Mouse (Mus musculus): ENCODE measurements at regions not wholly inside any gene's neighbourhood (a gene's known extent, or its start where the extent isn't known, plus 50 kb on each side); places are given as distances from the start of the nearest gene placed in this dataset.

DNA sequence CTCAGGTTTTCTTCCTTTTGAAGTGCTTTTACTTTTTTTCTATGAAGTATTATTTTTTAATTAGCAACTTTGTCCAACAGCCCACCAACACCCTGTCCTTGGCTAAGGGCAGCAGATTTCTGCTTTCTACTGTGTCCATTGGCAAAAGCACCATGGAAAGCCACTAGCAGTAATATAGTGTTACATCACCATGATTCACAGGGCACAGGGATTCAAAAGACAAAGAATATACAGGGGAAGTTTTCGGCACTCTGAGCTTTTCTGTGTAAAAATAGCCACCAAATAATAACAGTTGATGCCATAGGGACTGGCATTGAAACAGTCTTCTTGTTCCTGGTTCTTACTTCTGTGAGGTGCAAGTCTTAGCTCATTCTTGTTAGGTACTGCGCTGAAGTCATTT lies 89.8 kb upstream of the Tspan5 start:
- Histone ChIP-seq H3K4me2 (ENCODE audit: insufficient read depth, low read depth, poor library complexity, severe bottlenecking) (no peak overlapping the region), H3K27ac (ENCODE audit: insufficient read depth, low read depth) (no peak overlapping the region), H3K9ac (ENCODE audit: insufficient read depth, low read depth) (no peak overlapping the region), H3K4me1 (ENCODE audit: control insufficient read depth in 1 of 2, insufficient read depth in 2 of 2) (no peaks in the 10 kb centered on the region), H3K4me3 (replicated peaks in 1 of 3; ENCODE audit: low read depth in 2 of 3, low read length in 2 of 3, poor library complexity in 1 of 3) (no peak overlapping the region), H3K36me3 (replicated peaks in 1 of 2; ENCODE audit: control insufficient read depth in 1 of 2, insufficient read depth in 1 of 2, low read length in 1 of 2) (no peaks in the 10 kb centered on the region), H3K9me3 (replicated peaks; ENCODE audit: low read length) (peaks cover 34% of the 10 kb centered on the region), H3K79me2 (replicated peaks; ENCODE audit: control insufficient read depth, extremely low read depth, insufficient read depth, poor library complexity, severe bottlenecking) (no peaks in the 10 kb centered on the region), H3K27me3 (replicated peaks) (no peaks in the 10 kb centered on the region)
- TF ChIP-seq CHD1 (IDR thresholded peaks at IDR 0.05; ENCODE audit: low read depth, low read length) = no peak
- TF ChIP-seq NRF1 (IDR thresholded peaks at IDR 0.05; ENCODE audit: low read depth, low read length) = no peak
- no peak for TF ChIP-seq JUND (conservative IDR thresholded peaks at IDR 0.05; ENCODE audit: low read depth, low read length)
- no peak for TF ChIP-seq PAX5 (IDR thresholded peaks at IDR 0.05; ENCODE audit: low read length)
- TF ChIP-seq ZMIZ1 (IDR thresholded peaks at IDR 0.05; ENCODE audit: low read depth, low read length) = no peak
- no peak for TF ChIP-seq ELF1 (IDR thresholded peaks at IDR 0.05; ENCODE audit: low read depth, low read length)
- TF ChIP-seq SMC3 (IDR thresholded peaks at IDR 0.05; ENCODE audit: low read depth, low read length) = no peak
- TF ChIP-seq NELFE (IDR thresholded peaks at IDR 0.05; ENCODE audit: low read depth, low read length) = no peak
- no peak for TF ChIP-seq CTCF (conservative IDR thresholded peaks at IDR 0.05 in 1 of 2, IDR thresholded peaks at IDR 0.05 in 1 of 2; ENCODE audit: low read depth in 2 of 2, low read length in 2 of 2)
- TF ChIP-seq GABPA (IDR thresholded peaks at IDR 0.05; ENCODE audit: insufficient replicate concordance, low read depth, low read length) = no peak
- no peak for TF ChIP-seq ETS1 (conservative IDR thresholded peaks at IDR 0.05; ENCODE audit: low read depth, low read length)
- TF ChIP-seq POLR2AphosphoS2 (IDR thresholded peaks at IDR 0.05; ENCODE audit: low read depth, low read length) = no peak
- no peak for TF ChIP-seq ZKSCAN1 (IDR thresholded peaks at IDR 0.05; ENCODE audit: borderline replicate concordance, low read depth, low read length)
- TF ChIP-seq KAT2A (IDR thresholded peaks at IDR 0.05; ENCODE audit: insufficient replicate concordance, low read length) = no peak
- in situ Hi-C loops (cut with MboI; ENCODE audit: low pct_ligation_motif_present, low pct_unique_long_range_greater_than_20kb, low sequenced_read_pairs) (no loop called here), dilution Hi-C loops (cut with MboI; ENCODE audit: extremely low pct_ligation_motif_present, extremely low pct_unique_long_range_greater_than_20kb, low sequenced_read_pairs) (no loop called here)
- no peak for DNase-seq (ENCODE audit: extremely low read depth)

DNA sequence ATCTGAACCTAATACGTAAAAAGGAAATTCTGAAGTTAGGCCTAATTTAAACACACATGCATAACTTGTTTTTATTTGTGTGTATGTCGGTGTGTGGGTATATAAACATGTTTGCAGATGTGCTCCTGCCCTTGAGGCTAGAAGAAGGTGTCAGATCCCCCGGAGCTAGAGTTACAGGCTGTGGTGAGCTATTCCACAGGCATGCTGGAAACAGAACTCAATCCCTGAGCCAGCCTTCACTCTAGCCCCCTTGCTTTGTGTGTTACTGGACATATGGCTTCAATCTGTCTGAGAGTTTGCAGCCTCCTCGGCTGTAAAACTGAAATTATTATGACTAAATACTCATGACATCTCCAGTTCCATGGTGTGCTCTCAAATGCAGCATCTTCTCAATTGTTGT lies 89.3 kb upstream of the Tspan5 start:
- TF ChIP-seq KAT2A (IDR thresholded peaks at IDR 0.05; ENCODE audit: insufficient replicate concordance, low read length) (no peak), UBTF (IDR thresholded peaks at IDR 0.05; ENCODE audit: low read depth, low read length) (no peak), HCFC1 (IDR thresholded peaks at IDR 0.05; ENCODE audit: low read depth, low read length) (no peak), SMC3 (IDR thresholded peaks at IDR 0.05; ENCODE audit: low read depth, low read length) (no peak), GABPA (IDR thresholded peaks at IDR 0.05; ENCODE audit: insufficient replicate concordance, low read depth, low read length) (no peak), ZNF384 (IDR thresholded peaks at IDR 0.05; ENCODE audit: low read depth, low read length) (no peak), NELFE (IDR thresholded peaks at IDR 0.05; ENCODE audit: low read depth, low read length) (no peak), TCF12 (IDR thresholded peaks at IDR 0.05; ENCODE audit: low read depth, low read length) (no peak)
- in situ Hi-C loops (cut with MboI; ENCODE audit: low pct_ligation_motif_present, low pct_unique_long_range_greater_than_20kb, low sequenced_read_pairs) = no loop called here
- Histone ChIP-seq H3K27me3 (replicated peaks) (no peaks in the 10 kb centered on the region), H3K9ac (ENCODE audit: insufficient read depth, low read depth) (no peak overlapping the region), H3K36me3 (replicated peaks in 1 of 2; ENCODE audit: control insufficient read depth in 1 of 2, insufficient read depth in 1 of 2, low read length in 1 of 2) (no peaks in the 10 kb centered on the region), H3K4me2 (ENCODE audit: insufficient read depth, low read depth, poor library complexity, severe bottlenecking) (no peak overlapping the region), H3K4me3 (replicated peaks in 1 of 3; ENCODE audit: low read depth in 2 of 3, low read length in 2 of 3, poor library complexity in 1 of 3) (no peak overlapping the region), H3K27ac (ENCODE audit: insufficient read depth, low read depth) (no peak overlapping the region), H3K4me1 (ENCODE audit: control insufficient read depth in 1 of 2, insufficient read depth in 2 of 2) (no peaks in the 10 kb centered on the region), H3K9me3 (replicated peaks; ENCODE audit: low read length) (peaks cover 38% of the 10 kb centered on the region), H3K79me2 (replicated peaks; ENCODE audit: control insufficient read depth, extremely low read depth, insufficient read depth, poor library complexity, severe bottlenecking) (no peaks in the 10 kb centered on the region)
- dilution Hi-C loops (cut with MboI; ENCODE audit: extremely low pct_ligation_motif_present, extremely low pct_unique_long_range_greater_than_20kb, low sequenced_read_pairs) = no loop called here
- no peak for DNase-seq (ENCODE audit: extremely low read depth)

All from CH12.LX (cell line).